Mouse (Mus musculus): ENCODE data around the gene Gria1.

Gene Gria1

GRCm38 (mm10) chr11:57274687-57275086 lies 263.5 kb downstream of the Gria1 start:
- no peak for DNase-seq (ENCODE audit: low read depth in 1 of 2, low spot score in 2 of 2)

- no peak for DNase-seq (ENCODE audit: low read depth in 1 of 2, low spot score in 2 of 2)
Measured at GRCm38 (mm10) chr11:57278056-57278455, 266.9 kb downstream of the Gria1 start.

GRCm38 (mm10) chr11:57286119-57286518 lies 274.9 kb downstream of the Gria1 start:
- no peak for DNase-seq (ENCODE audit: low read depth in 1 of 2, low spot score in 2 of 2)

GRCm38 (mm10) chr11:57297376-57297775 lies 286.2 kb downstream of the Gria1 start:
- DNase-seq (ENCODE audit: low read depth in 1 of 2, low spot score in 2 of 2) = no peak

GRCm38 (mm10) chr11:57298263-57298662 lies 287.1 kb downstream of the Gria1 start:
- no peak for DNase-seq (ENCODE audit: low read depth in 1 of 2, low spot score in 2 of 2)

GRCm38 (mm10) chr11:57298665-57299064 lies 287.5 kb downstream of the Gria1 start:
- DNase-seq (ENCODE audit: low read depth in 1 of 2, low spot score in 2 of 2) = no peak

- DNase-seq (ENCODE audit: low read depth in 1 of 2, low spot score in 2 of 2) = no peak
Measured at GRCm38 (mm10) chr11:57303602-57304001, 292.4 kb downstream of the Gria1 start.

GRCm38 (mm10) chr11:57306116-57306515 lies 294.9 kb downstream of the Gria1 start:
- DNase-seq (ENCODE audit: low read depth in 1 of 2, low spot score in 2 of 2) = no peak

- no peak for DNase-seq (ENCODE audit: low read depth in 1 of 2, low spot score in 2 of 2)
Measured at GRCm38 (mm10) chr11:57306892-57307291, 295.7 kb downstream of the Gria1 start.

- no peak for DNase-seq (ENCODE audit: low read depth in 1 of 2, low spot score in 2 of 2)
Measured at GRCm38 (mm10) chr11:57317063-57317462, 305.9 kb downstream of the Gria1 start.

- DNase-seq (ENCODE audit: low read depth in 1 of 2, low spot score in 2 of 2) = no peak
Measured at GRCm38 (mm10) chr11:57317478-57317877, 306.3 kb downstream of the Gria1 start.

- DNase-seq (ENCODE audit: low read depth in 1 of 2, low spot score in 2 of 2) = no peak
Measured at GRCm38 (mm10) chr11:57319374-57319773, 308.2 kb downstream of the Gria1 start.

GRCm38 (mm10) chr11:57324099-57324498 lies 312.9 kb downstream of the Gria1 start:
- no peak for DNase-seq (ENCODE audit: low read depth in 1 of 2, low spot score in 2 of 2)

Measured in monocyte, adult 2 months (primary cell).